Mouse (Mus musculus): ENCODE measurements around the gene Zfp526. TPM values are rescaled to one million over a fixed set of nuclear protein-coding genes. Genes with fewer than 3 reads are reported as not detected.

The Zfp526 gene
- 29.4 and 31.9 TPM in 2 replicates for polyA plus RNA-seq (2012; rRNA removed)

GRCm38 (mm10) chr7:25221102-25221883, at the start of gene Zfp526:
TSS of gene Zfp526 (plus strand) at chr7:25221425.
- Histone ChIP-seq H3K4me3 (ENCODE audit: control insufficient read depth, low read depth, low read length) (peak within 1 kb of the TSS; percentile 91), H3K36me3 (ENCODE audit: control insufficient read depth, insufficient read depth, low read length) (no peaks in the 10 kb centered on the region), H3K27ac (ENCODE audit: control insufficient read depth, insufficient read depth, low read depth, low read length) (peak within 1 kb of the TSS; percentile 73), H3K4me1 (ENCODE audit: control insufficient read depth, insufficient read depth, low read length) (peaks cover 30% of the 10 kb centered on the region), H3K27me3 (ENCODE audit: control insufficient read depth, insufficient read depth, low read length) (no peaks in the 10 kb centered on the region)
- TF ChIP-seq CTCF (IDR thresholded peaks at IDR 0.05; ENCODE audit: control insufficient read depth, insufficient read depth, insufficient replicate concordance, low read depth, low read length) = no peak
- TF ChIP-seq POLR2A (IDR thresholded peaks at IDR 0.05; ENCODE audit: control insufficient read depth, low read depth, low read length) = peak; percentile 81

GRCm38 (mm10) chr7:25172669-25173068, 48.6 kb upstream of the Zfp526 start:
- Histone ChIP-seq H3K27ac (ENCODE audit: control insufficient read depth, insufficient read depth, low read depth, low read length) (no peak overlapping the region), H3K4me3 (ENCODE audit: control insufficient read depth, low read depth, low read length) (no peak overlapping the region), H3K27me3 (ENCODE audit: control insufficient read depth, insufficient read depth, low read length) (no peaks in the 10 kb centered on the region; the same call in 1 of the 2 replicates), H3K36me3 (ENCODE audit: control insufficient read depth, insufficient read depth, low read length) (no peaks in the 10 kb centered on the region), H3K4me1 (ENCODE audit: control insufficient read depth, insufficient read depth, low read length) (no peaks in the 10 kb centered on the region)
- TF ChIP-seq POLR2A (IDR thresholded peaks at IDR 0.05; ENCODE audit: control insufficient read depth, low read depth, low read length) = no peak
- TF ChIP-seq CTCF (IDR thresholded peaks at IDR 0.05; ENCODE audit: control insufficient read depth, insufficient read depth, insufficient replicate concordance, low read depth, low read length) = no peak

- TF ChIP-seq CTCF (IDR thresholded peaks at IDR 0.05; ENCODE audit: control insufficient read depth, insufficient read depth, insufficient replicate concordance, low read depth, low read length) = no peak
- TF ChIP-seq POLR2A (IDR thresholded peaks at IDR 0.05; ENCODE audit: control insufficient read depth, low read depth, low read length) = no peak
- no peaks in the 10 kb centered on the region; the same call in 1 of the 2 replicates for H3K27me3 ChIP-seq (ENCODE audit: control insufficient read depth, insufficient read depth, low read length)
- peaks cover 4% of the 10 kb centered on the region; the same call in 1 of the 2 replicates for H3K4me1 ChIP-seq (ENCODE audit: control insufficient read depth, insufficient read depth, low read length)
- H3K27ac ChIP-seq (ENCODE audit: control insufficient read depth, insufficient read depth, low read depth, low read length) = no peak overlapping the region
- no peak overlapping the region for H3K4me3 ChIP-seq (ENCODE audit: control insufficient read depth, low read depth, low read length)
- no peaks in the 10 kb centered on the region for H3K36me3 ChIP-seq (ENCODE audit: control insufficient read depth, insufficient read depth, low read length)
These were observed 46.9 kb upstream of the Zfp526 start for GRCm38 (mm10) chr7:25174343-25174742.

- Histone ChIP-seq H3K27me3 (ENCODE audit: control insufficient read depth, insufficient read depth, low read length) (no peaks in the 10 kb centered on the region; the same call in 1 of the 2 replicates), H3K4me3 (ENCODE audit: control insufficient read depth, low read depth, low read length) (no peak overlapping the region), H3K27ac (ENCODE audit: control insufficient read depth, insufficient read depth, low read depth, low read length) (no peak overlapping the region), H3K36me3 (ENCODE audit: control insufficient read depth, insufficient read depth, low read length) (no peaks in the 10 kb centered on the region), H3K4me1 (ENCODE audit: control insufficient read depth, insufficient read depth, low read length) (peaks cover 13% of the 10 kb centered on the region)
- no peak for TF ChIP-seq CTCF (IDR thresholded peaks at IDR 0.05; ENCODE audit: control insufficient read depth, insufficient read depth, insufficient replicate concordance, low read depth, low read length)
- no peak for TF ChIP-seq POLR2A (IDR thresholded peaks at IDR 0.05; ENCODE audit: control insufficient read depth, low read depth, low read length)
These were observed 42.9 kb upstream of the Zfp526 start for GRCm38 (mm10) chr7:25178317-25178716.

- TF ChIP-seq CTCF (IDR thresholded peaks at IDR 0.05; ENCODE audit: control insufficient read depth, insufficient read depth, insufficient replicate concordance, low read depth, low read length) (no peak), POLR2A (IDR thresholded peaks at IDR 0.05; ENCODE audit: control insufficient read depth, low read depth, low read length) (no peak)
- H3K4me1 ChIP-seq (ENCODE audit: control insufficient read depth, insufficient read depth, low read length) = peaks cover 13% of the 10 kb centered on the region
- no peak overlapping the region; the same call in 1 of the 2 replicates for H3K4me3 ChIP-seq (ENCODE audit: control insufficient read depth, low read depth, low read length)
- H3K27ac ChIP-seq (ENCODE audit: control insufficient read depth, insufficient read depth, low read depth, low read length) = no peak overlapping the region
- H3K27me3 ChIP-seq (ENCODE audit: control insufficient read depth, insufficient read depth, low read length) = no peaks in the 10 kb centered on the region; the same call in 1 of the 2 replicates
- H3K36me3 ChIP-seq (ENCODE audit: control insufficient read depth, insufficient read depth, low read length) = no peaks in the 10 kb centered on the region
These were observed 42.2 kb upstream of the Zfp526 start for GRCm38 (mm10) chr7:25178787-25179605.

- no peak for TF ChIP-seq POLR2A (IDR thresholded peaks at IDR 0.05; ENCODE audit: control insufficient read depth, low read depth, low read length)
- no peaks in the 10 kb centered on the region for H3K36me3 ChIP-seq (ENCODE audit: control insufficient read depth, insufficient read depth, low read length)
- H3K27me3 ChIP-seq (ENCODE audit: control insufficient read depth, insufficient read depth, low read length) = no peaks in the 10 kb centered on the region; the same call in 1 of the 2 replicates
- H3K4me1 ChIP-seq (ENCODE audit: control insufficient read depth, insufficient read depth, low read length) = peaks cover 13% of the 10 kb centered on the region
- no peak within 1 kb of the TSS for H3K27ac ChIP-seq (ENCODE audit: control insufficient read depth, insufficient read depth, low read depth, low read length)
- H3K4me3 ChIP-seq (ENCODE audit: control insufficient read depth, low read depth, low read length) = peak within 1 kb of the TSS; percentile 36
These were observed 41.5 kb upstream of the Zfp526 start, which contains the start of gene Pou2f2 for GRCm38 (mm10) chr7:25179606-25180161. TSS of gene Pou2f2 (minus strand) at chr7:25179726.

- no peaks in the 10 kb centered on the region; the same call in 1 of the 2 replicates for H3K27me3 ChIP-seq (ENCODE audit: control insufficient read depth, insufficient read depth, low read length)
- TF ChIP-seq CTCF (IDR thresholded peaks at IDR 0.05; ENCODE audit: control insufficient read depth, insufficient read depth, insufficient replicate concordance, low read depth, low read length) (no peak), POLR2A (IDR thresholded peaks at IDR 0.05; ENCODE audit: control insufficient read depth, low read depth, low read length) (no peak)
- H3K4me3 ChIP-seq (ENCODE audit: control insufficient read depth, low read depth, low read length) = no peak overlapping the region
- no peaks in the 10 kb centered on the region for H3K36me3 ChIP-seq (ENCODE audit: control insufficient read depth, insufficient read depth, low read length)
- H3K4me1 ChIP-seq (ENCODE audit: control insufficient read depth, insufficient read depth, low read length) = peaks cover 13% of the 10 kb centered on the region
- H3K27ac ChIP-seq (ENCODE audit: control insufficient read depth, insufficient read depth, low read depth, low read length) = no peak overlapping the region
These were observed 40.7 kb upstream of the Zfp526 start for GRCm38 (mm10) chr7:25180512-25180911.

All from testis, adult 2 months (tissue).